Mouse (Mus musculus): ENCODE measurements around the gene Sfrp2.

Gene Sfrp2

GRCm38 (mm10) chr3:83765871-83766725 is at the start of gene Sfrp2:
Gene Sfrp2, plus strand, starts transcription at chr3:83766321.
- TF ChIP-seq GATA4 (IDR thresholded peaks at IDR 0.05; ENCODE audit: insufficient replicate concordance, low read length), result no peak

- TF ChIP-seq GATA4 (IDR thresholded peaks at IDR 0.05; ENCODE audit: insufficient replicate concordance, low read length), result no peak
Measured at GRCm38 (mm10) chr3:83717643-83718231, 48.4 kb upstream of the Sfrp2 start.

GRCm38 (mm10) chr3:83718662-83719061 is 47.5 kb upstream of the Sfrp2 start:
- no peak for TF ChIP-seq GATA4 (IDR thresholded peaks at IDR 0.05; ENCODE audit: insufficient replicate concordance, low read length)

GRCm38 (mm10) chr3:83728223-83728622 is 37.9 kb upstream of the Sfrp2 start:
- no peak for TF ChIP-seq GATA4 (IDR thresholded peaks at IDR 0.05; ENCODE audit: insufficient replicate concordance, low read length)

- no peak for TF ChIP-seq GATA4 (IDR thresholded peaks at IDR 0.05; ENCODE audit: insufficient replicate concordance, low read length)
Measured at GRCm38 (mm10) chr3:83728675-83729390, 37.3 kb upstream of the Sfrp2 start.

- no peak for TF ChIP-seq GATA4 (IDR thresholded peaks at IDR 0.05; ENCODE audit: insufficient replicate concordance, low read length)
Measured at GRCm38 (mm10) chr3:83733985-83734384, 32.1 kb upstream of the Sfrp2 start.

GRCm38 (mm10) chr3:83736980-83737379 is 29.1 kb upstream of the Sfrp2 start:
- no peak for TF ChIP-seq GATA4 (IDR thresholded peaks at IDR 0.05; ENCODE audit: insufficient replicate concordance, low read length)

GRCm38 (mm10) chr3:83740246-83740645 is 25.9 kb upstream of the Sfrp2 start:
- TF ChIP-seq GATA4 (IDR thresholded peaks at IDR 0.05; ENCODE audit: insufficient replicate concordance, low read length), result no peak

GRCm38 (mm10) chr3:83747276-83747675 is 18.8 kb upstream of the Sfrp2 start:
- no peak for TF ChIP-seq GATA4 (IDR thresholded peaks at IDR 0.05; ENCODE audit: insufficient replicate concordance, low read length)

GRCm38 (mm10) chr3:83747895-83748294 is 18.2 kb upstream of the Sfrp2 start:
- TF ChIP-seq GATA4 (IDR thresholded peaks at IDR 0.05; ENCODE audit: insufficient replicate concordance, low read length), result no peak

- no peak for TF ChIP-seq GATA4 (IDR thresholded peaks at IDR 0.05; ENCODE audit: insufficient replicate concordance, low read length)
Measured at GRCm38 (mm10) chr3:83751625-83752024, 14.5 kb upstream of the Sfrp2 start.

GRCm38 (mm10) chr3:83752196-83752595 is 13.9 kb upstream of the Sfrp2 start:
- TF ChIP-seq GATA4 (IDR thresholded peaks at IDR 0.05; ENCODE audit: insufficient replicate concordance, low read length), result no peak

GRCm38 (mm10) chr3:83755043-83755635 is 11.0 kb upstream of the Sfrp2 start:
- no peak for TF ChIP-seq GATA4 (IDR thresholded peaks at IDR 0.05; ENCODE audit: insufficient replicate concordance, low read length)

GRCm38 (mm10) chr3:83755666-83756065 is 10.5 kb upstream of the Sfrp2 start:
- no peak for TF ChIP-seq GATA4 (IDR thresholded peaks at IDR 0.05; ENCODE audit: insufficient replicate concordance, low read length)

- no peak for TF ChIP-seq GATA4 (IDR thresholded peaks at IDR 0.05; ENCODE audit: insufficient replicate concordance, low read length)
Measured at GRCm38 (mm10) chr3:83762361-83762760, 3.8 kb upstream of the Sfrp2 start.
